Mouse (Mus musculus): Measurements from ENCODE around the gene Fthl17d.
"Not testable (repeated sequence)": the region's sequence is repeated elsewhere in the genome, so short reads cannot be mapped to it uniquely, and the experiment has no call there.

The Fthl17d gene

DNA sequence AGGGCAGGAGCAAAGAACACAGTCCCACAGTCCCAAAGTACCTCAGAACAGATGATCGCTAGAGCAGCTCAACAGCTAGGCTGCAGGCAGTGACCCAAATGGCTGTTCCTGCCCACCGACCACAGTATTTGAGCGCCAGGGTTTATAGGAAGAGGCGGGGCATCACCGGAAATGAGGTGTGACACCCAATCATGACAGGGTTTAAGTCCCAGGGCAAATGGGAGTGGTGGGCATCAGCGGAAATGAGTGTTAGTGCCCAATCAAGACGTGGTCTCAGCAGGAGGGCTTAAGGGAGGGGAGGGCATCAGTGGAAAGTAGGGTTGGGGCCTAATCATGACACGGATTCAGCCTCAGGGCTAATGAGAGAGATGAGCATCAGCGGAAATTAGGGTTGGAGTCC lies at the start of gene Fthl17d:
Gene Fthl17d, minus strand, starts transcription at position 101 of the 400 bp plus-strand sequence.
- not testable (repeated sequence) for DNase-seq

DNA sequence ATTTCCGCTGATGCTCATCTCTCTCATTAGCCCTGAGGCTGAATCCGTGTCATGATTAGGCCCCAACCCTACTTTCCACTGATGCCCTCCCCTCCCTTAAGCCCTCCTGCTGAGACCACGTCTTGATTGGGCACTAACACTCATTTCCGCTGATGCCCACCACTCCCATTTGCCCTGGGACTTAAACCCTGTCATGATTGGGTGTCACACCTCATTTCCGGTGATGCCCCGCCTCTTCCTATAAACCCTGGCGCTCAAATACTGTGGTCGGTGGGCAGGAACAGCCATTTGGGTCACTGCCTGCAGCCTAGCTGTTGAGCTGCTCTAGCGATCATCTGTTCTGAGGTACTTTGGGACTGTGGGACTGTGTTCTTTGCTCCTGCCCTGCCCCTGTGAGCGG lies 46.6 kb upstream of the Fthl17d start, which contains the start of gene Fthl17e:
Gene Fthl17e, plus strand, starts transcription at position 301 of the 400 bp plus-strand sequence.
- DNase-seq = not testable (repeated sequence)

- no peak for DNase-seq
Observed at GRCm38 (mm10) chrX:9019481-9019880, 32.9 kb upstream of the Fthl17d start.

- no peak for DNase-seq
Observed at GRCm38 (mm10) chrX:9016079-9016478, 29.5 kb upstream of the Fthl17d start.

- DNase-seq = not testable (repeated sequence)
Observed at GRCm38 (mm10) chrX:8976459-8976858, 10.1 kb downstream of the Fthl17d start, which contains the start of gene Fthl17c. Gene Fthl17c, minus strand, starts transcription at chrX:8976559.

- not testable (repeated sequence) for DNase-seq
Observed at GRCm38 (mm10) chrX:8964618-8965017, 21.9 kb downstream of the Fthl17d start.

- DNase-seq = not testable (repeated sequence)
Observed at GRCm38 (mm10) chrX:8962875-8963274, 23.7 kb downstream of the Fthl17d start, which contains the start of gene Fthl17b. Gene Fthl17b, minus strand, starts transcription at chrX:8962975.

GRCm38 (mm10) chrX:8948130-8948805 lies 38.3 kb downstream of the Fthl17d start:
- peak; percentile 66 for DNase-seq

DNA sequence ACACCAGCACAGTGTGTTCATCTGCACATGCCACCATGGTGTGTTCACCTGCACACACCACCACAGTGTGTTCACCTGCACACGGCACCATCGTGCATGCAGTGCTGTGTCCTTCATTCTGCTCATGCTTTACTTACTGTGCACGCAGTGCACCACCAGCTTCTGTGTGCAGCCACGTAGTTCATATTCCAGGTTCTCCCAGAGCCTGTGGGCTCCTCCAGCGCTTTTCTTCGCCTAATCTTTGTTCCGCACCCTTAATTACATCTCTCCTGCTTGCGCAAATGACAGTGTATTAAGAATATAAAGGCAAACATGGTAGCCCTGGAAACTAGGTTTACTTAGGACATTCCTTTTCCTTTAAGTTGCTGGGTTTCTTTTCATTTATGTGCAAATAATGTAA lies 42.5 kb downstream of the Fthl17d start:
- no peak for DNase-seq

Data from cerebellum, adult 11 months (tissue).